ENCODE assay signal across 9 mouse cellular contexts in the genomic region with DNA sequence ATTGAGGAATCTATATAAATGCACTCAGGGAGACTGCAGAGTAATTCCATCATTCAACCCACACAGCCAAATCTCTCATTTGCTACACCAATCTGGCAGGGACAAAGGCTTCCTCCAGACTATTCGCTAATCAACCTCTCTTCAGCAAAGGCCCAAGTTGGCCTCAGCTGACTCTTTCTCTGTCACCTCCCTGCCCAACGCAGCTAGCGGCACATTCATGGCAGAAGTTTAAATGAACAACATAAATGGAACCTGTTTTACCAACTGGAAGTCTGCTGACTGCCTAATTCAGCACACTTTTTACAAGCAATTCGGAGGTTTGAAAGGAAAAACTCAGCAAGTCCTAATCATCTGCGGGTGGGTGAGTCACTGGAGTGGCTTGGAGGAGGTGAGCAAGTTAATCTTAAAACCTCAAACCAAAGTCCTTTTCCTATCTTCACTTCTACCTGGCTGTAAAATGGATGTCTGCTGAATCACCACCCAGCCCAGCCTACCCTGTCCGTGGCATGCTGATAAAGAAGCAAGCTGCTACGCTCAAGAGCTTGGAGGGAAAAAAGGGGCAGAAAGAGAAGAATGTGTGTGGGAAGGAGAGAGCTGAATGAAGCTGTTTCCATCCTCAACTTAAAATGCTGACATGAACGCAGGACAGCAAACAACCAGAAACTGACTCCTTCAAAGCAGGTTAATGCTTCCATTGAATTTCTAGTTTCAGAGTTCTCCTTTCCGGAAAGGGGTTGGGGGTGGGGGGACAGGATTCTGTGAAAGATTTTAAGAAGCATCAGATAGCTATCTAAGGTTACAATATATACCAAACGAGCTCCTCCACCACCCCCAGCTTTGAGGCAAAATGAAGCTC.
DNase-seq lines count a peak whose midpoint lies in the region; ATAC-seq and TF ChIP-seq lines count a peak whose summit lies in the region.
"Had no signal": no experiment of that assay in that cellular context is flagged by ENCODE, and none has a peak within 500 bp of the region (broad histone marks: within the 10 kb centered on the region; RNA-seq: fewer than 3 reads in every experiment).

No protein-coding gene starts in this region.

- no peak for TF ChIP-seq EP300 in heart, adult 2 months (IDR thresholded peaks at IDR 0.05; ENCODE audit: insufficient read depth, low read depth, low read length)
- no peak for TF ChIP-seq EP300 in liver, postnatal 0 days (IDR thresholded peaks at IDR 0.05; ENCODE audit: low read depth)

- peak overlapping the region; percentile 47 for H3K4me3 ChIP-seq in heart, adult 2 months
- H3K4me3 ChIP-seq in C2C12 (ENCODE audit: insufficient read depth, poor library complexity, severe bottlenecking): peak overlapping the region; percentile 26
- peak overlapping the region; percentile 36 for H3K4me3 ChIP-seq in intestine, embryonic 15.5 days (replicated peaks)
- H3K4me3 ChIP-seq in liver, postnatal 0 days (ENCODE audit: low read depth, low read length): peak overlapping the region; percentile 13

- no peak for DNase-seq in heart, adult 2 months
- DNase-seq in heart, adult 11 months: no peak
- DNase-seq in embryo, embryonic 9.5 days (ENCODE audit: extremely low spot score): peak; percentile 5
- no peak for DNase-seq in liver, postnatal 0 days
- DNase-seq in spleen, postnatal 14 days (ENCODE audit: low spot score in 2 of 2): no peak

- no peaks in the 10 kb centered on the region for H3K79me2 ChIP-seq in heart, adult 2 months (replicated peaks; ENCODE audit: control insufficient read depth, insufficient read depth, low read length)
- no peaks in the 10 kb centered on the region for H3K79me2 ChIP-seq in C2C12 (ENCODE audit: control insufficient read depth, insufficient read depth)

- no peak for TF ChIP-seq POLR2A in heart, adult 2 months (IDR thresholded peaks at IDR 0.05; ENCODE audit: insufficient read depth, low read depth, low read length)

- H3K9ac ChIP-seq in heart, adult 2 months (ENCODE audit: low read depth, low read length): no peak overlapping the region
- H3K9ac ChIP-seq in intestine, embryonic 15.5 days: peak overlapping the region; percentile 44
- H3K9ac ChIP-seq in liver, postnatal 0 days (replicated peaks): no peak overlapping the region

- H3K4me1 ChIP-seq in heart, adult 2 months (ENCODE audit: control insufficient read depth, insufficient read depth, low read length): no peaks in the 10 kb centered on the region
- no peaks in the 10 kb centered on the region for H3K4me1 ChIP-seq in intestine, embryonic 15.5 days (replicated peaks)
- no peaks in the 10 kb centered on the region for H3K4me1 ChIP-seq in liver, postnatal 0 days (ENCODE audit: insufficient read depth)

- no peak for TF ChIP-seq CTCF in heart, adult 2 months (IDR thresholded peaks at IDR 0.05)
- TF ChIP-seq CTCF in C2C12 (IDR thresholded peaks at IDR 0.05; ENCODE audit: control insufficient read depth, insufficient read depth, insufficient read length): no peak
- TF ChIP-seq CTCF in liver, postnatal 0 days (IDR thresholded peaks at IDR 0.05; ENCODE audit: low read depth): no peak

- intact Hi-C loops in heart, adult 2 months (cut with DNase I): loop anchor here (10.0 kb wide), 1 partner anchor 127 kb away; a partner anchor contains a TSS

- no peaks in the 10 kb centered on the region for H3K36me3 ChIP-seq in heart, adult 2 months (ENCODE audit: control insufficient read depth, insufficient read depth, low read length)
- H3K36me3 ChIP-seq in C2C12 (ENCODE audit: control insufficient read depth, insufficient read depth): peaks cover 5% of the 10 kb centered on the region
- no peaks in the 10 kb centered on the region for H3K36me3 ChIP-seq in intestine, embryonic 15.5 days
- H3K36me3 ChIP-seq in liver, postnatal 0 days (replicated peaks; ENCODE audit: insufficient read depth, low read length): no peaks in the 10 kb centered on the region

- no peaks in the 10 kb centered on the region for H3K9me3 ChIP-seq in intestine, embryonic 15.5 days
- no peaks in the 10 kb centered on the region for H3K9me3 ChIP-seq in liver, postnatal 0 days (ENCODE audit: low read length)

- WGBS in heart, adult 2 months: 43% methylated on average over 10 of the region's 10 CpGs
- WGBS in intestine, embryonic 15.5 days: 39% methylated on average over 10 of the region's 10 CpGs
- 40% methylated on average over 10 of the region's 10 CpGs for WGBS in liver, postnatal 0 days (ENCODE audit: insufficient replicate concordance)

- H3K4me2 ChIP-seq in intestine, embryonic 15.5 days (replicated peaks): peak overlapping the region; percentile 52
- peak overlapping the region; percentile 54 for H3K4me2 ChIP-seq in liver, postnatal 0 days (ENCODE audit: low read depth, low read length)

- H3ac ChIP-seq in C2C12 (ENCODE audit: control insufficient read depth, insufficient read length, low read depth): peak overlapping the region; percentile 54

- H3K79me3 ChIP-seq in C2C12 (ENCODE audit: low read depth): peaks cover 2% of the 10 kb centered on the region

- ATAC-seq in intestine, embryonic 15.5 days: peak; percentile 86
- no peak for ATAC-seq in liver, postnatal 0 days
- no peak for ATAC-seq in CD4-positive, CD25-positive, alpha-beta regulatory T cell, adult 4 months
- ATAC-seq: Patski had no signal

- no peak overlapping the region for H3K27ac ChIP-seq in heart, adult 2 months
- H3K27ac ChIP-seq in intestine, embryonic 15.5 days: peak overlapping the region; percentile 77
- no peak overlapping the region for H3K27ac ChIP-seq in liver, postnatal 0 days (ENCODE audit: low read depth)

- no peaks in the 10 kb centered on the region for H3K27me3 ChIP-seq in heart, adult 2 months (ENCODE audit: control insufficient read depth, insufficient read depth, low read length)
- H3K27me3 ChIP-seq in C2C12 (ENCODE audit: control insufficient read depth, insufficient read depth, insufficient read length): no peaks in the 10 kb centered on the region
- H3K27me3 ChIP-seq in intestine, embryonic 15.5 days (replicated peaks): no peaks in the 10 kb centered on the region
- H3K27me3 ChIP-seq in liver, postnatal 0 days (ENCODE audit: insufficient read depth, low read length): no peaks in the 10 kb centered on the region
- H3K27me3 ChIP-seq: Patski had no signal

TF ChIP-seq in C2C12, 6 proteins besides CTCF, POLR2A, EP300 and RAD21:
- TF ChIP-seq FOSL1 (IDR thresholded peaks at IDR 0.05; ENCODE audit: insufficient read depth, low read length, poor library complexity, severe bottlenecking): peak; percentile 41
- TF ChIP-seq MYOG (IDR thresholded peaks at IDR 0.05; ENCODE audit: control insufficient read depth, extremely low read depth, insufficient read length): no peak
